Mouse (Mus musculus) midbrain, embryonic 14.5 days (tissue): ENCODE results near the gene Nuak1. TPM values are rescaled to one million over a fixed set of nuclear protein-coding genes. Genes with fewer than 3 reads are reported as not detected.

ENCODE experiments used
- ATAC-seq: fragments of 200-750 bp; cut with Nextera tagmentation; 2 replicates; pipeline ENCODE4 v1.8.0; 2017; ENCODE audit warnings: moderate number of reproducible peaks, moderate library complexity; ENCODE audit not compliant: low FRiP score, low TSS enrichment
- DNase-seq: peaks from one replicate; pipeline ENCODE4 v3.0.0-alpha.2; 2015
- H3K27ac ChIP-seq: fragments of 300-500 bp; sonication (generic); replicated peaks from 2 replicates; pipeline ENCODE4 v1.5.1; 2014; ENCODE audit warnings: mild to moderate bottlenecking, low read depth, low read length, moderate library complexity
- H3K27me3 ChIP-seq: fragments of 300-500 bp; sonication (generic); 2 replicates; pipeline ENCODE4 v1.6.1; 2014; ENCODE audit warnings: low read length, control low read depth, mixed read lengths; ENCODE audit not compliant: control insufficient read depth, insufficient read depth
- H3K36me3 ChIP-seq: fragments of 300-500 bp; sonication (generic); 2 replicates; pipeline ENCODE4 v1.6.1; 2014; ENCODE audit warnings: low read length, control low read depth; ENCODE audit not compliant: control insufficient read depth, insufficient read depth
- H3K4me1 ChIP-seq: fragments of 300-500 bp; sonication (generic); 2 replicates; pipeline ENCODE4 v1.6.1; 2014; ENCODE audit warnings: mild to moderate bottlenecking, antibody characterized with exemption, low read length, control low read depth; ENCODE audit not compliant: control insufficient read depth, insufficient read depth
- H3K4me2 ChIP-seq: fragments of 300-500 bp; sonication (generic); 2 replicates; pipeline ENCODE4 v1.6.1; 2014; ENCODE audit warnings: mild to moderate bottlenecking, low read length, moderate library complexity
- H3K4me3 ChIP-seq: fragments of 300-500 bp; sonication (generic); replicated peaks from 2 replicates; pipeline ENCODE4 v1.5.1; 2014; ENCODE audit warnings: low read depth, low read length
- H3K9ac ChIP-seq: fragments of 300-500 bp; sonication (generic); replicated peaks from 2 replicates; pipeline ENCODE4 v1.6.1; 2014; ENCODE audit warnings: mild to moderate bottlenecking, low read length, moderate library complexity
- H3K9me3 ChIP-seq: fragments of 300-500 bp; sonication (generic); 2 replicates; pipeline ENCODE4 v1.6.1; 2016; ENCODE audit warnings: low read length, control low read depth, mixed read lengths; ENCODE audit not compliant: control insufficient read depth
- WGBS: fragments of 180-500 bp; shearing (Covaris S2); extraction: QIAGEN DNeasy Blood & Tissue Kit; methylation state at CpG from one replicate; pipeline ENCODE4 v1.1.7; 2014; 5-methylcytosine and 5-hydroxymethylcytosine counted together
- polyA plus RNA-seq: library from polyadenylated mRNA; unstranded; fragments of >200 nt; fragmentation: Nextera tagmentation; extraction: Ambion mirVana; gene quantifications from 2 replicates; pipeline ENCODE4 v1.2.1, GENCODE M21; 2014

Nuak1 gene
- polyA plus RNA-seq, 1 experiment from 2014 or later: 5.4 TPM

DNA sequence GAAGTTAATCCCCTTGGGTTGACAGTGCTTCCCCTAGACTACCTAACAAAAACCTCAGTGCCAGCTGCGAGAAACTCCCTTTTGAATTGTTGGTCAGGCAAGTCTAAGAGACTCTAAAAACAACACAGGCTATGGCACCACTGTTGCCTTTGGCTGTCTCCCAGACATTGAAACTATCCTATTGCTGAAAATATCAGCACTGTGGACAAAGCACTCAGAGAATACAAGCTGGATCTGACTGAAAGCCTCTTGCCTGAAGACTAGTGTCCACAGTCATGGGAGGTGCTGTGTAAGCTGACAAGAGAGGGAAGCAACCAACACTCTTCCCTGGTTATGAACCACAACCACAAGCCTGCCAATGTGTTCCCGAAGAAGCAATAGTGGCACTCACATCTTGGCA, 96.9 kb downstream of the Nuak1 start:
- WGBS: 88% methylated on average over 2 of the region's 2 CpGs
- no peaks in the 10 kb centered on the region for H3K9me3 ChIP-seq
- DNase-seq (no peak), ATAC-seq (no peak)
- H3K27me3 ChIP-seq: no peaks in the 10 kb centered on the region
- no peak overlapping the region for H3K4me2 ChIP-seq
- H3K36me3 ChIP-seq: no peaks in the 10 kb centered on the region
- H3K27ac ChIP-seq: no peak overlapping the region
- no peak overlapping the region for H3K4me3 ChIP-seq
- no peaks in the 10 kb centered on the region for H3K4me1 ChIP-seq
- H3K9ac ChIP-seq: no peak overlapping the region

- Histone ChIP-seq H3K27ac (no peak overlapping the region), H3K9me3 (no peaks in the 10 kb centered on the region), H3K9ac (no peak overlapping the region), H3K4me3 (no peak overlapping the region), H3K27me3 (no peaks in the 10 kb centered on the region), H3K36me3 (no peaks in the 10 kb centered on the region), H3K4me2 (no peak overlapping the region), H3K4me1 (no peaks in the 10 kb centered on the region)
- DNase-seq (no peak), ATAC-seq (no peak)
- WGBS: 76% methylated on average over 4 of the region's 4 CpGs
Observed at GRCm38 (mm10) chr10:84339456-84339855, 100.9 kb downstream of the Nuak1 start.

DNA sequence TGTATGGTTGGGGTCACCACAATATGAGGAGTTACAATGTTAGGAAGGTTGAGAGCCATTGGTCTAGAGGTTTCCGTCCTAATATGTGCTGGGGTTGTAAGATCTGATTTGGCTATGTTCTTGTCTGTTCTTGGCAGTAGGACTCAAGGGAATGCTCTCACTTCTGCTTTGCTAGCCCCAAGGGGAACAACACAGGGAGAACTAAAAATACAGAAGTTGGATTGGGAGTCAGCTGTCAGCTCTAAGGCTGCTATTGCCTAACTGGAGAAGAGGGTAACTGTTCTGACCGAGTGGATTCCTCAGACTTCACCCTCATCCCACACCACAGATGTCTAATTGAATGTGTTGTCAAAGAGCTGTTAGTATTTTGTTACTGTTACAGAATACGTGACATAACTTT, 101.6 kb downstream of the Nuak1 start:
- no peaks in the 10 kb centered on the region for H3K27me3 ChIP-seq
- DNase-seq (no peak), ATAC-seq (no peak)
- H3K36me3 ChIP-seq: no peaks in the 10 kb centered on the region
- H3K4me1 ChIP-seq: no peaks in the 10 kb centered on the region
- H3K9me3 ChIP-seq: no peaks in the 10 kb centered on the region
- no peak overlapping the region for H3K4me3 ChIP-seq
- no peak overlapping the region for H3K9ac ChIP-seq
- 87% methylated on average over 3 of the region's 3 CpGs for WGBS
- no peak overlapping the region for H3K4me2 ChIP-seq
- no peak overlapping the region for H3K27ac ChIP-seq

GRCm38 (mm10) chr10:84335441-84335840, 105.0 kb downstream of the Nuak1 start:
- H3K27ac ChIP-seq: no peak overlapping the region
- WGBS: 91% methylated on average over 4 of the region's 4 CpGs
- no peaks in the 10 kb centered on the region for H3K4me1 ChIP-seq
- ATAC-seq (no peak), DNase-seq (no peak)
- no peaks in the 10 kb centered on the region for H3K36me3 ChIP-seq
- H3K4me2 ChIP-seq: no peak overlapping the region
- H3K9ac ChIP-seq: no peak overlapping the region
- no peaks in the 10 kb centered on the region for H3K27me3 ChIP-seq
- H3K4me3 ChIP-seq: no peak overlapping the region
- H3K9me3 ChIP-seq: no peaks in the 10 kb centered on the region

DNA sequence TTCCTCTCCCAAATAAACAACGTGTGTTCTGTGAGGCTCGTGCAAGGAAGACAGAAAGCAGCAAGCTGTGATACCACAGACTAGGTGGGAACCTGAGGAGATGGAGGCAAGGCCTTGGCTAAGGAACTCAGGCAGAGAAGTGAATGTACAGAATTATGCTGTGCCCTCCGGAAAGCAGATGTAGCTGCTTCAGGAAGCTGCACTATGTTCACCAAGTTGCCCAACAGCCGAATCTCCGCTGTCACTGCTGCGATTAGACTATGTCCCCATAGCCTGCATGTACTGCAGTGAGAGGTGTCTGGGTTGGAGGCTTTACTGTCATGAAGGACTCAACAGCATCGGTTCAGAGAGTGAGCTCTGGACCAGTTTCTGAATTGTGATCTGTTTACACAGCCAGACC, 110.6 kb downstream of the Nuak1 start:
- no peaks in the 10 kb centered on the region for H3K36me3 ChIP-seq
- no peak overlapping the region for H3K9ac ChIP-seq
- no peak overlapping the region for H3K4me2 ChIP-seq
- no peak for ATAC-seq
- no peak overlapping the region for H3K27ac ChIP-seq
- DNase-seq: no peak
- H3K4me3 ChIP-seq: no peak overlapping the region
- H3K9me3 ChIP-seq: no peaks in the 10 kb centered on the region
- H3K4me1 ChIP-seq: no peaks in the 10 kb centered on the region
- H3K27me3 ChIP-seq: no peaks in the 10 kb centered on the region
- WGBS: 92% methylated on average over 7 of the region's 7 CpGs

- ATAC-seq: no peak
- Histone ChIP-seq H3K27me3 (no peaks in the 10 kb centered on the region), H3K27ac (no peak overlapping the region), H3K4me1 (no peaks in the 10 kb centered on the region), H3K9ac (no peak overlapping the region), H3K9me3 (no peaks in the 10 kb centered on the region), H3K36me3 (no peaks in the 10 kb centered on the region), H3K4me3 (no peak overlapping the region), H3K4me2 (no peak overlapping the region)
- WGBS: 88% methylated on average over 5 of the region's 5 CpGs
- DNase-seq: no peak
Observed at GRCm38 (mm10) chr10:84329336-84329735, 111.1 kb downstream of the Nuak1 start.

- no peaks in the 10 kb centered on the region for H3K9me3 ChIP-seq
- H3K4me3 ChIP-seq: no peak overlapping the region
- H3K4me1 ChIP-seq: no peaks in the 10 kb centered on the region
- no peak for ATAC-seq
- no peak overlapping the region for H3K4me2 ChIP-seq
- no peaks in the 10 kb centered on the region for H3K27me3 ChIP-seq
- H3K27ac ChIP-seq: no peak overlapping the region
- no peak overlapping the region for H3K9ac ChIP-seq
- 61% methylated on average over 6 of the region's 6 CpGs for WGBS
- H3K36me3 ChIP-seq: no peaks in the 10 kb centered on the region
- no peak for DNase-seq
Observed at GRCm38 (mm10) chr10:84324018-84324417, 116.4 kb downstream of the Nuak1 start.

Other genes starting within 250 kb of the Nuak1 start
- 57.2 and 71.5 TPM in 2 replicates for gene Ckap4, start 93.5 kb upstream of the Nuak1 start, polyA plus RNA-seq
- 17.3 and 22.1 TPM in 2 replicates for gene Tcp11l2, start 136.0 kb upstream of the Nuak1 start, polyA plus RNA-seq
- gene Polr3b, start 181.7 kb upstream of the Nuak1 start, polyA plus RNA-seq: 14.7 and 17.7 TPM in 2 replicates